Mouse (Mus musculus) G1E (cell line): ENCODE measurements around the gene Pck1.

Experiments used
- CTCF ChIP-seq: IDR thresholded peaks from 2 replicates; pipeline ENCODE4 v1.5.1; 2012; ENCODE audit warnings: low read depth, low read length, inconsistent platforms, mixed read lengths
- GATA1 ChIP-seq: IDR thresholded peaks from 2 replicates; pipeline ENCODE4 v1.6.1; 2012; ENCODE audit warnings: borderline replicate concordance, low read length, inconsistent platforms, mixed read lengths
- GATA2 ChIP-seq: IDR thresholded peaks from 2 replicates; pipeline ENCODE4 v1.6.1; 2012; ENCODE audit warnings: low read depth, low read length, inconsistent platforms, borderline replicate concordance
- POLR2AphosphoS5 ChIP-seq: IDR thresholded peaks from 2 replicates; pipeline ENCODE4 v1.6.1; 2012; ENCODE audit warnings: low read depth, low read length, inconsistent platforms; ENCODE audit not compliant: insufficient replicate concordance
- TAL1 ChIP-seq: conservative IDR thresholded peaks from 2 replicates; pipeline ENCODE4 v1.6.1; 2012; ENCODE audit warnings: low read depth, low read length, inconsistent platforms, mixed read lengths

GRCm38 (mm10) chr2:173145808-173146207, 7.0 kb upstream of the Pck1 start:
- no peak for TF ChIP-seq CTCF
- TF ChIP-seq GATA1, result no peak
- TF ChIP-seq POLR2AphosphoS5, result no peak
- TF ChIP-seq TAL1, result no peak
- no peak for TF ChIP-seq GATA2
